Mouse (Mus musculus): ENCODE measurements around the gene Ccdc9b.

Ccdc9b gene

DNA sequence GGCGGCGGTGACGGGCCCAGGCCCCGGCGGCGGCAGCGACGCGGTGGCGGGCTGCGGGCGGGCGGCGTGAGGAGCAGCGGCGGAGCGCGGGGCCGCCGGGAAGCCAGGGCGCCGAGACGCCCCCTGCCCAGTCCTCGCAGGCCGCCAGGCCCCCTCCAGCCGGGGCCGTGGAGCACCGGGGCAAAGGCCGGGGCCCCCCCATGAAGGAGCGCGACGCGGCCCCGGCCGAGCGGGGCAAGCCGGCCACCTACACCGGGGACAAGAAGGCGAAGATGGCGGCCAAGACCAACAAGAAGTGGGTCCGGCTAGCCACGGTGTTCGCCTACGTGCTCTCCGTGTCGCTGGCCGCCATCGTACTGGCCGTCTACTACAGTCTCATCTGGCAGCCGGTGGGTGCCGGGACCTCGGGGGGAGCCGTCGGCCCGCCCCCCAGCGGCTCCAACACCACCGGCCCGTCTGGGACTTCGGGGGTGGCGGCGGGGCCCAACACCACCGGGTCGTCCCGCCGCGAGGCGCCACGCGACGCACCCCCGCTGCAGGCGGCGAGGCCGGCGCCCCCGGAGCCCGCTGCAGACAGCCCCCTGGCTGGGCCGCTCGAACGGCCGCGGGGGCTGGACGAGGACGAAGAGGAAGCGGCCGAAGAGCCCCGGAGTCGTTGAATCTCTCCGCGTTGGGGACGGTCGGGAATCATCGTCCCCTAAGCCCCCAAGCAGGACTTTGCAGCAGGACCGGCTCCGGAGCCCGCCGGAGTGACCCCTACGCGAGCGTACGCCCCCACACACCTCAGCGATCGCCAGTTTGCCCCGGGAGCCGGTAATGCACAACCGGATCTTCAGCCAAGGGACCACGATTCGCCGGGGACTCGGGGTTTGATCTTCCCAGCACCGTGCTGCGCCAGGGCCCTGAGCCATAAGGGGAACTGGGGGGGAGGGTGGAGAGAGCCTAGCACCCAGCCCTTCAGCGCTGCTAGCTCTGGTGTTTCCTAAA lies 16.3 kb downstream of the Ccdc9b start:
- peak; percentile 59 to 61 for DNase-seq

GRCm38 (mm10) chr2:118745232-118745884 lies 17.1 kb downstream of the Ccdc9b start, which contains the start of gene Inafm2:
Gene Inafm2 (plus strand): TSS chr2:118745758.
- peak; percentile 86 to 87 for DNase-seq

DNA sequence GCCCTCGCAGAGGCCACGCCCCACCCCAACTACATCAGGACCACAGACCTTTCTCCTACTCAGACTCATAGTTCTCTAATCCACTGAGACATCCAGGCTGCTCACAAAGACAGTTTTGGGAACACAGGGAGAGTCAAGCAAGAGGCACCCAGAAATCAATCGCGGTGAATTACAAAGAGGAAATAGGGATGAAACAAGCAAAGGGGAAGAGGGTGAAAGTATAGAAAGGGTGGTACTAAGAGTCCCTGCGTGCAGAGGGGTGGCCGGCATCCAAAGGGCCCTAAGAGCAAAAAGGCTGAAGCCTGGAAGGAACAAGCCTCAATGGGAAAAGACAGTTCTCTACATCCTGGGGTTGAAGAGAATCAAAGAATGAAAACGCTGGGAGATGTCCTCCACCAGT lies 17.8 kb downstream of the Ccdc9b start:
- DNase-seq = no peak

DNA sequence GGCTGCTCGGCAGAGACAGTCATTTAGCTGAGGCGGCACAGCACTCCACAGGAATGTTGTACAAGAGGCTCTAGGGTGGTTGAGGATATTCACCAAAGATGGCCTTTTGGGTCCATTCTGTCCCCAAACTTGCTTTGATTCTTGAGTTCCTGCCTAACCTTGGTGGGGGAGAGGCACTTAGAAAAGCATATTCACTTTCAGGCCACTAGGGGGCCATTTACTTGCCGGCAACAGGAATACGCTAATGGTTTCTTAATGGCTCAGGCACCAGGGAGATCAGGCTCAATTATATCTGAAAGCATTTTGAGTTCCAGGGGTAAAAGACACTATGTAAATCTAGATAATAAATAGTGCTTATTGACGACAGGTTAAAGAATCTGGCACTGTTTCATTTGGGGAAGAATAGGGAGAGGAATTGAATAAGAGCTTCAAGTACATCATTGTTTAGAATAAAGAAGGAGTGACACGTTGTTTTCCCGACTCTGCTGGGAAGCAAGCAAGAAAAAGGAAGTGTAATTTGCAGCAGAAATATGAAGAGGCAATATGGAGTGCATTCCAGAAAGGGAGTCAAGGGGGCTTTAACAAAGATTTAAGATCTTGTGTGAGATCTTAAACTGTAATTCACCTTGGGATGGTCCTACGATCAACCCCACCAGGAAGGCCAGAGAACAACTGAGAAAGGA lies 19.1 kb downstream of the Ccdc9b start:
- peak; percentile 60 to 64 for DNase-seq

GRCm38 (mm10) chr2:118741183-118741582 lies 21.3 kb downstream of the Ccdc9b start:
- no peak for DNase-seq

DNA sequence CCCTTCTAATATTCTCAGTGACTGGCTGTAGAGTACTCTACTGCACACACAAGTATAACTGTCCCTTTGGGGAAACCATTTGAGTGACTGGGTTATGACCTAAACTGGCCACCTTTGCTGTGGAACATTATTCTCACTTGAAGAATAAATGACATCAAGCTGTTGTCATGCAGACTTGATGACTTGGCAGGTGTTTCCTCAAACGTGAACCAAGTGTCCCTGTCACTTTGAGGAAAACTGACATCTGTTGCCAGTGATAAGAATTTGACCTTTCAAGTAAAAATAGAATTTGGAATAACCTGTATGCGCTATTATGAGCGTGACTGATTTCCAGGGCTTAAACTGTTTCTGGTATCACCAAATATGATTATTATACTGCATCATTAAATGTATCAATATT lies 22.1 kb downstream of the Ccdc9b start:
- no peak for DNase-seq

- DNase-seq = no peak
Measured at GRCm38 (mm10) chr2:118733341-118733740, 29.1 kb downstream of the Ccdc9b start.

- no peak for DNase-seq
Measured at GRCm38 (mm10) chr2:118731981-118732380, 30.5 kb downstream of the Ccdc9b start.

DNA sequence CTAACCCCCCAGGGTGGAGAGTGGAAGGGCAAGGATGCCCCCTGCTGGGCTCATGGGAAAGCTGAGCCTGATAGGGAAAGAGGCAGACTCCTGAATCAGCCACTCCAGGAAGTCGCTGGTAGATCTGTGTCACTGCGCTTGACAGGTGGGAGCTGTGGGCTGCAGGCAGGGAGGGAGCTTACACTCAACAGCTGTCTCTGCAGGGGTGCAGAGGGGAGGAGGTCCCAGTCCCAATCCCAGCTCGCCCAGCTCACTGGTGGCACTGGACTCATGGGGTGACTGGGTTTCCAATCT lies 31.9 kb downstream of the Ccdc9b start:
- peak; percentile 75 to 77 for DNase-seq

DNA sequence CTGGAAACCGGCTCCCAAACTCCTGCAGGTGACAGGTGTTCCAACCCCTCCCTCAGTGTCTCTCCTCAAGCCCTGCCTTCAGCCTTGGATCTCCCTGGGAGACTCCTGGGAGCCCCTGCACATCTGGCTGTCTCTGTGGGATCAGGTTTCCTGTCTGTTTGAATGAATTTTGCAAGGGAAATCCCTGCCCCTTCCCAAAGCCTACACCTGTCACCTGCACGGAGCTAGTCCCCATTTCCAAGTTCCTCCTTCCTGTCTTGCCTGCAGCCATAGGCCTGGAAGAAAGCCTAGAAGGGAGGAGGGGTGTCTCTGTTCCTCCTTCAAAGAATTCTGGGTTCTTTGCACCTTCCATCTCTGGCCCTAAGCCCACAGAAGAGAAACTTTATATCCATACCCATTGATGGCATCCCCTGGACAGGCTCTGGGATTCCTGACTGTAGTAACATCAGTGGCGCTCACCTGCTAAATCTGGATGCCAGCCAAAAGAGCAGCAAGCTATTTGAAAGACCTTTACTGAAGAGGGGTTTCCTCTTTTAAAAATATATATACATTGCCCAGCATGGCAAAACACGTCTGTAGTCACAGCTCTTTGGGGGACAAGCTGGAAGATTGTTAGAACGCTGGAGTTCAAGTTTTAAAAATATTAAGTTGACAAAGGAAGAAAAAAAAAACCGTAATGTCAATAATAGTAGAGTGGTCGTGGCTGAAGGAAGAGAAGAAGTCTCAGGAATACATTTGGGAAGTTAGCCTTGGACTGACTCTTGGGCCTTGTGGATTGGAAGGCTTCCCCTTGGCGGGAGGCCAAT lies 32.4 kb downstream of the Ccdc9b start:
- DNase-seq = no peak

DNA sequence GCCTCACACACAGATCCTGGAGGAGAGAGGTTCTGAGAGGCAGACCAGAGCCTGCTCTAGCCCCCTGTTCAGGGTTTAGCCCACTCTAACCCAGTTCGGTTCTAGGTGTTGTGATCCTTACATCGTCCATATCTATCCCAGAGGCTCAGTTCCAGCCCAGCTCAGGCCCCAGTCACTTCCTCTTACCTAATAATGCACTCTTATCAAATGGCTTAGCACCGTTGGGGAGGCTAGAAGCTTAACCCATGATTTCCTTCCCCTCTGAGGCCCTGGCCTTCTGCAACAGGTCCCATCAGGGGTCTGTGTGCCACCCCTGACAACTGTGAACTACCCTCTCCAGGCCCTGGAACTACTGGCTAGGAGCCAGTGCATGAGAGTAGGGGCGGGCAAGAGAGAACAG lies 33.3 kb downstream of the Ccdc9b start:
- DNase-seq = peak; percentile 41 to 43

DNA sequence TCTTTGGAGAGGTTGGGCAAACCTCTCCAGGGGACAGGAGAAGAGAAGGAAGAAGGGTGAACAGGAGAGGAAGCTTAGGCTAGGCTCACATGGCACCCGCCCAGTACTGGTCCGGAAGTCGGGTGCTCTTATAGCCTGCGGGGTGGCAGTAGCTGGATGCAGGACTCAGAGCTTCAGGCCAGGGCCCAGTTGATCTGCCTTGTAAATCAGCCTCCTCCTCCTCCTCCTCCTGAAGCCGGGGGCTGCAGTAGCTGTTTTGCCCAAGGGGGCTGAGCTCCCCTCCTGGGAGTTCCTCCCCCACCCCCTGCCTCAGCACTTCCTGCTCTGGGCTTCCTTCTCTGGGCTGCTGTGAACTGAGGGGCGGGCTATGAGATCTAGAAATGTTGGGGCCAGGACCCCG lies 34.1 kb downstream of the Ccdc9b start, which contains the start of gene Plcb2:
TSS of gene Plcb2 (minus strand) at position 102 of the 400 bp plus-strand sequence.
- DNase-seq = peak; percentile 56 to 59

GRCm38 (mm10) chr2:118727911-118728310 lies 34.5 kb downstream of the Ccdc9b start:
- no peak for DNase-seq

DNA sequence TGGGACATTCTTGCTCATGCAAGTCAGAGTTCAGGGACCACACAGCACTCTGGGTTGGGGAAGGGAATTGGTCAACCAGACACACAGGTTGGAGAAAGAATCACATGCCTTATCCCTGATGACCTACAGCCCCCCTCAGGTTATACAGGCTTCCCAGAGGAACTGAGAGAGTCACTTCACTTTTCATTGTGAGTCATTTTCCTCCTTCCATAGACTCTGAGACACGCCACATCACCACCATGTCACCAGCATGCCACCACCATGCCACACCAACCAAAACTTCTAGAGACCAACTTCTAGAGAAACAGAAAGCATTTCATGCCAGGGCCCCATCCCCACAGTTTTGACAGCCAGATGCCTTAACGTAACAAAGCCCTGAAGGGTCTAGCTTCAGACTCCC lies 35.6 kb downstream of the Ccdc9b start:
- DNase-seq = no peak

- DNase-seq = no peak
Measured at GRCm38 (mm10) chr2:118725511-118725910, 37.0 kb downstream of the Ccdc9b start.

GRCm38 (mm10) chr2:118723693-118724486 lies 38.6 kb downstream of the Ccdc9b start:
- DNase-seq = no peak

- no peak for DNase-seq
Measured at GRCm38 (mm10) chr2:118716677-118717076, 45.8 kb downstream of the Ccdc9b start.

- no peak for DNase-seq
Measured at GRCm38 (mm10) chr2:118714230-118714629, 48.2 kb downstream of the Ccdc9b start.

DNA sequence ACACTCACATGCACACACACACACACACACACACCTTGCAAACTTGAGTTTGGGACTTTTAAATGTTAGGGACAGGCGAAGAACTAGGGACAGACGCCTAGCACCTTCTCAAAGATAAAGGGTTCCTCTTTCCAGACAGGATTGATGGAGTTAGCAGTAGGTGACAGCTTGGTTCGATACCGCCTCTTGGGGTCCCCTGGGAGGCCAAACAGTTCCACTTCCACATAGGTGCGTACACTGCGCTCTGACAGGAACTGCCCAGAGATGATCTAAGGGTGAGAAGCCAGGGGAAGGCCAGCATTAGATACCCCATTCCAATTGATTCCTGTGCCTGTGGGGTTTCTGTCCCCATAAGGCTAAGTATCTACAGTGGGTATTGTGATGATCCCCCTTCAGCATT lies 48.8 kb downstream of the Ccdc9b start:
- DNase-seq = peak; percentile 65 to 75

- DNase-seq = no peak
Measured at GRCm38 (mm10) chr2:118711038-118711494, 51.4 kb downstream of the Ccdc9b start.

DNA sequence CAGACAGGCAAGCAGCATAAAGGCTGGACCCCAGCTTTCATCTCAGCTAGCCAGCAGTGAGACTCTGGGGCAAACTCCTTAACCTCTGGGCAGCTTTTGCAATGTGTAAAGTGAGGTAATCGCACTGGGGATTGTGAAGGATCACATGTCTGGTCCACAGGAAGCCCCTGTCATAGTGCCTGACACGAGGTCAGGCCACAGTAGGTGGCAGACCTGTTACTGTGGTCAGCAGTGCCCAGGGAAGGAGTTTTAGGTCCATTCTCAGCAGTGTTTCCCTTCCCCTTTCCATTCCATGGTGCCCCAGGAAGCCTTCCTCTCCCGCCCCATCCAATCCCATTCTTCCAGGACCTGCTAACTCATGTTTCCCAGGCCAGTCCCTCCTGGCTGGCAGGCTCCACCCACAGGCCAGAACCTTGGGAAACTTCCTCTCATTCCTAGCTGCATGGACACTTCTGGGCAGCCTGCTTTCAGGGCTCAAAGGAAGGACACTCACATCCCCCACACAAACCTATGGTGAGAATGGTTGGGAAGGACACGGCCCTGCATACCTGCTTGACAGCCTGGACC lies 52.7 kb downstream of the Ccdc9b start:
- DNase-seq = no peak

Measured in B cell, adult 2 months (primary cell).